Mouse (Mus musculus): ENCODE results near the gene Cd302. TPM values are rescaled to one million over a fixed set of nuclear protein-coding genes. Genes with fewer than 3 reads are reported as not detected.
A peak's percentile ranks its signal among the peaks of the same experiment; 100 is the strongest.

The Cd302 gene
- total RNA-seq (2015) (66.5 and 80.8 TPM in 2 replicates), total RNA-seq (2017) (29.1 and 36.1 TPM in 2 replicates)

DNA sequence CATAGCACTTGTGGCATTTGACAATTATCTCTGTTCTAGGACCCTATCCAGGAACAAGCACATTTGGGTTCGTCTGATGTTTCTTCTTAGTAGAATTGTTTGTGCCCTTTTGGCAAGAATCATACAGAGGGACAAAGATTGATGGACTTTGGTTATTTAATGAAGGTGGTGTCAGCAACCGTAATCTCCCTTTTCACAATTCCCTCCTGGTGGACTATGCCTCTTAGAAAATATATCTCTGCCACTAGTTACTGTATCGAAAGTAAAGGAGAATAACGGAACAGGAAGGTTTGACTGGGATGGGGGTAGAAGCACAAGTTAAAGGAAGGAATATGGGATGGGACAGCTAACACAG lies at the start of gene Cd302:
Gene Cd302 (minus strand): TSS at position 22 of the 355 bp plus-strand sequence.
- ATAC-seq (ENCODE audit: poor library complexity, severe bottlenecking) = no peak

DNA sequence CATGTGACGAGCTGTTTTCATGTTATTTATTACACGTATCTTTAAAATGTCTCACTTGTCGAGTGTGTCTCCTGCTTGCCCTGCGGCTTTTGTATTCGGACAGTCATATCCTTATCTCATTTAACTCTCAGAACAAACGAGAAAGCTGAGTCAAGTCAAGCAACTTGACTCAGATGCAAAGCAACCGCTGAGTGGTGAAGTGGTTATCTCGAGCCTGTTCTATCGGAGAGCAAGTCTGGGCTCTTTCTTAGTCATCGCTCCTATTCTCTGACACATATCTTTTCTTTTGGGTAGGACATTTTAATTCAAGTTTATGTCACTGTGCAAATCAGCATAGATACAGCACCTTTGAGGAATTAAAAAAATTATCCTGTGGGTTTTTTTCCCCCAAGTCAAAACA lies 44.4 kb upstream of the Cd302 start:
- no peak for ATAC-seq (ENCODE audit: poor library complexity, severe bottlenecking)

DNA sequence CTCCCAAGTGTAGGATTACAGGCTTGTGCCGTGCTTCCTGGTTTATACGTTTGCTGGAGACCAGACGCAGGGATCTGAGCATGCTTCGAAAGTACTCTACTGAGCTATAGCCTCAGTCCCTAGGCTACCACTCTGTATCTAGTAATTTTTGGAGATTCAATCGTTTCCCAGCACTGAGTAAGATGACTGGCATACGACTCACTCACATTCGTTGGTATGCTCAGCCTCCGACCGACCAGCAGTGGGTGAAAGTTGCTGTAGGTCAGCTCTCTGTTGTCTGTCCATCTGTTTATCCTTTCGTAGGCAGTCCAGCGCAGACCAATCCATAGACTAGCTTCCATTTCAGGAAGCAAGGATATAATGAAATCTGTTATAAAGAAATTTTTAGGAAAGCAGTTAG lies 43.3 kb upstream of the Cd302 start:
- ATAC-seq (ENCODE audit: poor library complexity, severe bottlenecking) = no peak

DNA sequence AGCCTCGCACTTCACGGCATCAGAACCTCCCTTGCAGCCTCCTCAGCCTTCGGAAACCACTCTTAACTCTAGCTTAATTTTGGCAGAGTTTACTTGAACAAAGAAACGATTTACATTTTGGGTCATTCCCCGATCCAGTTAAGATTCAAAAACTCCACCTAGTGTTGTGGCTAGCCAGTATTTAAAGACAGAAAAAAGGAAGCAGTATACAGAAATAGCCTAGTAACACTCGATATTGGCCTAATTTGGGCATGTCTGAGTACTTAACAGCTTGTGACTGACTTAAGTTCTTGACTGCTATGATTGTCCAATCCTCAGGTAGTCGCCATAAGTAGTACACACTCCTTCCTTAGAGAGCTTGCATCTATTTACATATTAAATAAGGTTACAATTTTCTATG lies 42.7 kb upstream of the Cd302 start:
- no peak for ATAC-seq (ENCODE audit: poor library complexity, severe bottlenecking)

DNA sequence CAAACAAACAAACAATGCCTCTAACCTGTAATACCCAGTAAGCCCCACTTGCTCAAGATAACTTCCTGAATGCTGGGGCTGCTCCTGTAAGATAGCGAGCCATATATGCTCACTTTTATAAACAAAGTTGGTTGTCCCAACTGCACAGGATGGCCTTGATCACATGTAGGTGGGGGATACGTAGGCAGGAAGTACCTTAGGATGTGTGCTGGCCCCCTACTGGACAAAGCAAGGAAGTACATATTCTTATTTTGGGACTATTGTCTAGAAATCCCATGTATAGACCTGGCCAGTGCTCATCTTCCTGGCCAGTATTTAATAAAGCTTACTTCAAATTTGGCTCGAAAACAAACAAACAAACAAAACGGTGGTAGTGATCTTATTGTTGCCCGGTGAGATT lies 39.1 kb upstream of the Cd302 start:
- ATAC-seq (ENCODE audit: poor library complexity, severe bottlenecking) = peak; percentile 72

DNA sequence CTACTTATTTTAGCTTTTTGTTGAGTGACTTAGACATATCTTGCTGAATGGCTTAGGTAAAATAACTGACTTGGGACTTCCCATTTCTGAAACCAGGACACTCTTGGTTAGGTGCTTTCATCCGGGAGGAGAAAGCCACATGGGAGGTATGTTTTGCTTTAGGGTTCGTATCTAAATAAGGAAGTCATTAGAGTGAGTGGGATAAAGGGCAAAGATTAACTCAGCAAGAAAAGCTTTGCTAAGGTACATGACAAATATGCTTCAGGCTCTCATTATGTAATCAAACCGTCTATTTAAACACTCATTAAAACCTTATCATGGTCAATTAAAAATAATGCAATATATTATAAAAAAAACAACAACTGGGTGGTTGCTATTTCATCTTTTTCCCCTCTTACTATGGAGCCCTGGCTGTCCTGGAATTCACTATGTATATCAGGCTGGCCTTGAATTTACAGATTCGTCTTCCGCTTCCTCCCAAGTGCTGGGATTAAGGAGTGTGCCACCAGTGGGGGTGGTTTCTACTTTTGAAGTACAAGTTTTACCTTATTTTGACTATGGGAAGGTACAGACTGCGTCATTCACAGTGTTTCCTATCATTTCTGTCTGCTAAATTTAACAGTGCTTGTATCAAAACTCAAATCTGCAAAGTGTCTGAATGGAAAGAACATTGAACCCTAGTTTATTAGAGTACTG lies 37.9 kb upstream of the Cd302 start:
- no peak for ATAC-seq (ENCODE audit: poor library complexity, severe bottlenecking)

DNA sequence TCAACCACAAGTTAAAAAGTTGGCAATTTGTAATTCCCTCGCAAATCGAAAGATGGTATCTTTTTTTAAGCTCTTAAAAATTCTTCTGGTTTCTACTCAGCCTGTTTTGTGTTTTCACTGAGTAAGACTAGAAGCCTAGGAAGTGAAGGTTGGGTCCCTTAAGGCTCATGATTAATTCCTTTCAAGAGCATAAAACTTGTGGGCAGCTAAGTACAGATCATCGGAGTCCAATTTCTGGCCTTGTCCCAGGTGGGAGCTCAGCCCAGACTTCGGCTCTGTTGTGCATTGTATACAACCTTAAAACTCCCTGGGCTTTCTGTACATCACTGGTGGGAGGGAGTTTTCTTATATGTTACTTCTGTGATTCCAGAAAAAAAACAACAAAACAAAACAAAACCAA lies 19.5 kb upstream of the Cd302 start:
- ATAC-seq (ENCODE audit: poor library complexity, severe bottlenecking) = no peak

DNA sequence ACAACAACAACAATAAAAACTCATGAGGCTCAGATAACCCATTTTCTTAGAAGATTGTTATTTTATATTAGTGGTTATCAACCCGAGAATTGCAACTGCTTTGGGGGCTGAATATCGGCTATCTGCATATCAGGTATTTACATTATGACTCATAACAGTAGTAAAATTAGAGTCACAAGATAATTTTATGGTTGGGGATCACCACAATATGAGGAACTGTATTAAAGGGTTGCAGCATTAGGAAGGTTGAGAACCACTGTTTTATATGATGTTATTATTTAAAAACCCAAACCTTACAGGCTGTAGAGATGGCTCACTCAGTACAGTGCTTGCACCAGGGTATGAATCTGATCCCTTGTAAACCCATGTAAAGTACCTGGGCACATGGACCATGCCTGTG lies 15.0 kb upstream of the Cd302 start:
- ATAC-seq (ENCODE audit: poor library complexity, severe bottlenecking) = no peak

DNA sequence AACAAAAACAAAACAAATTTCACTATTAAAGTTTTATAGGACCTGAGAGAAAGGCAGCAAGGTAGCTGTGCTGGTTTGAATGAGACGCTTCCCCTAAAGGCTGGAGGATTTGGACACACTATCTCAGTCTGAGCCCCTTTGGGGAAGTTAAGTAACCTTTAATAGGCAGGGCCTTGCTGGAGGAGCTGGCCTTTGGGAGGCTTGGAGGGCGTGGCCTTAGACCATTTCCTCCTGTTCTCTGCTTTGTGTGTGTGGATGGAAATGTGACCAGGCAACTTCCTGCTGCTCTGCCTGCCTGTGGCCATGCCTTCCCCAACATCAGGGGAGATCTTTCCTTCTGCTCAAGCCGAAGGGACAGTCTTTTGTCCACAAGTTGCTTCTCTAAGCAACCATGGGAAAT lies 14.0 kb upstream of the Cd302 start:
- peak; percentile 100 for ATAC-seq (ENCODE audit: poor library complexity, severe bottlenecking)

DNA sequence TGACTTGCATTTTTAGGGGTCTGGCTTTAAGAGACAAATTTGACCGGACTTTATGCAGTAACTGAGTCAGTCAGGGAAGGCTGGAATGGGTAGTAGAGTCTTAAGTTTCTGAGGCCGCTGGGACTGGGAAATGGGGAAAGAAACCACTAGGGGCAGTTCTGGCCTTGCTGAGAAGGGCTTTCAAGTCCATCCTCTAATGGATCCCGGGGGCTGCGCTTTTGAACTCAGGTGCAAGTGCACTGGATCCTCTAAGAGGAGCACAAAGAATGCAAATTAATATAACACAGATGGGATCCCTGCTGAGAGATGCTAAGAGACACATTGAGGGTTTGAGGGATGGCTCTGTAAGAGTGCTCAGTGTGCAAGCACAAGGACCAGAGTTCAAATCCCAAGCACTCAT lies 7.1 kb upstream of the Cd302 start:
- no peak for ATAC-seq (ENCODE audit: poor library complexity, severe bottlenecking)

DNA sequence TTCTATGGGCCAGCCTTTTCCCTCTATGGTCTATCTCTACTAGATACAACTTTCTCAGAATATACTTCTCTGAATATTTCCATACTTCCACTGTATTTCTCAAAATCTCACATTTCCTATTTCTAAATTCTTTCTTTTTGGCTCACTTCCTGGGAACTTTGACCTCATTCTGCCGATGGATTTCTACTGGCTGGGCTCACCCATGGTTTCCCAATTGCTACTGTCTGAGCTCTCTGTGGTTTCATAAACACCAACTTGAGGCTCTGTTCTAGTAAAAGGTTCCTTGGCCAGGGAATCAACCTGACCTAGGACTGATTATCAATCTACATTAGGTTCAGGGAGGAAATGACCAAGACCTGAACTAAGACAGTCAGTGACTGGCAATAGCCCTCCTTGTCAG lies 5.2 kb upstream of the Cd302 start:
- 0 out of 2 replicates have a peak, but pooled peaks have one; percentile 21 for ATAC-seq (ENCODE audit: poor library complexity, severe bottlenecking)

DNA sequence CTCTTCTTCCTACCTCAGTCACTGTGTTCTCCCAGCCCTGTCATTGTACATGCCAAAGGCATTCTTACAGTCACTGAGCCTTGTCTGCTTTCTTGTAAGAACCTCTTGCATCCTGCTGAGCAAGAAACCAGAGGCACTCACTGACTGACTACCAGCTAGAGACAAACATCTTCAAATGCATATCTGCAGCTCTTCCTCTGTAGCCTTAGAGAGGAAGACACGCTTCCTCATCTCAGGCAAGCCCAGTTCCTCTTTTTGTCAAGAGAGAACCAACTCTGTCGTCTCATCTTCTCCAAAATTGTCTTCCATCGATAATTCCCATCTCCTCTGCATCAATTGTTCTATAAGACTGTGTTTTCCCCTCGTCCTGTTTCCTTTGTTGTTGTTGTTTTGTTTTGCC lies 4.3 kb upstream of the Cd302 start:
- peak; percentile 82 for ATAC-seq (ENCODE audit: poor library complexity, severe bottlenecking)

DNA sequence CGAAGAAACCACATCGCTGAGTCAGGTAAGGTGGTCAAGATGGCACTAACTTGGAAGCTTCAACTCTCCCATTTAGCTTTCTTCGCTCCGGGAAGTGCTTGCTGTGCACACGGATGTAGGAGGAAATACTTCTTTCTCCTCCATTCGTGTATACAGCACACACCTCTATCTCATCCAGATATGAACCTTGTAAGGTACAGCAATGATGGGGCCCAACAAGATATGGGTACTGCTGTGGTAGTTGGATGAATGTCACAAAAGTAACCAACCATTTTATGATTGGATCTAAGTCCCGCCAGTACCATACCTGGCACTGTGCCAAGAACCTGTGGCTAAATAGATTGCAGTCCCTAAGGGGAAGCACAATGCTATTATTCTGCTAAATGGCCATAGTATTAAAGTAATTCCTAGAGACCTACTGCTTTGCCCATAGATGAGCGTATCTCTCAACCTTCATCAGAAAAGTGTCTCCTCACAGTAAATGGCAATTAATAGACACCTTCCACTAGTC lies 874 bp upstream of the Cd302 start:
- ATAC-seq (ENCODE audit: poor library complexity, severe bottlenecking) = no peak

DNA sequence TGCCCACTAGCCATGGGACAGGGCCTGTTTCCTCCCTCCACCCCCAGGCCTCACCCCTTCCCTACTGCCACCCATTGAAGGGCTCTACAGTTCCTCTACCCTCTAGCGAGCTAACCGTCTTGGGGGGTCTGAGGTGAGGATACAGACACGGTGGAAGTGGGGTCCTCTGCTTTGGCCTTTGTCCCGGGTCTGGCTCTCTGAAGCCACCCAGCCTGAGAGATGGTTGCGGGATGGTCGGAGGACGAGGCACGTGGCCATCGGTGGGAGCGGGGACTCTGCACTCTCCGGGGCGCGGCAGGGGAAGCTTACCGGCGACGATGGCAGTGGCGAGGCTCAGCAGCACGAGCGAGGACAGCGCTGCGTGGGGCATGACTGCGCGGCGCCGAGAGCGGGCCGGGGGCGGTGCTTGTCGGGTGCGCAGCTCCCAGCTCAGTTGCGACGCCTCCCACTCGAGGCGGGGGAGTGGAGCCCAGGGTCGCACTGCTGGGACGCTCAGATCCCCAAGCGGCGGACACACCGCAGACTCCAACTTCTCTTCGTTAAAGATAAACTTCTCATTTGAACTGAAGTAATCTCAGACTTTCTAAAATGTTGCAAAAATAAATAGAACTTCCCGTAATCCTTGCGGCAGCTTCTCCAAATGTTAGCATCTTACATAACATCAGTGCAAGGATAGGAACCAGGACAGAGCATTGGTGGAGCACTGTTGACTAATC lies 379 bp downstream of the Cd302 start:
- peak; percentile 64 for ATAC-seq (ENCODE audit: poor library complexity, severe bottlenecking)

DNA sequence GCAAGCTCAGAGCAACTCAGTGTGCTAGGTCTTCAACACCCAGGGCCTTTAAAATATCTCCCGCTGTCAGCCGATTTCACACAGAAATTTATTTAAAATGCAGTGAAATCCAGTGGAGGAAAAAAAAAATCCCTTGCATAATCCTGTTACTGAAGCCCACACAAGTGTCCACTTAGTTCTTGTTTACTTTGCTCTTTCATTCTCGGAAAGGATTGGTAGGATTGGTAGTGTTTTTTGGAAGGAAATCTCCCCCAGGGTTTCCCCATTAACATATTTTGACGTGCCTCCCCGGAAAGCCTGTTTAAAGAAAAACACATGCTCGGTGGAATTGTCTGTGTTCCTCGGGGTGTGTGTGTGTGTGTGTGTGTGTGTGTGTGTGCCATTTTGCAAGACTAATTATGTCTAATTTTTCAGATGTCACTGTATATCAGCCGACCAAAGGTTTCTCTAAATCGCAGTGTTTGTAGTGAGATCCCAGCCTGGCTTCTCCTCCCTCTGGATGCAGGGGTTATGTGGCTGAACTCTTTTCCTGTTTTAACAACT lies 1.0 kb downstream of the Cd302 start:
- ATAC-seq (ENCODE audit: poor library complexity, severe bottlenecking) = no peak

DNA sequence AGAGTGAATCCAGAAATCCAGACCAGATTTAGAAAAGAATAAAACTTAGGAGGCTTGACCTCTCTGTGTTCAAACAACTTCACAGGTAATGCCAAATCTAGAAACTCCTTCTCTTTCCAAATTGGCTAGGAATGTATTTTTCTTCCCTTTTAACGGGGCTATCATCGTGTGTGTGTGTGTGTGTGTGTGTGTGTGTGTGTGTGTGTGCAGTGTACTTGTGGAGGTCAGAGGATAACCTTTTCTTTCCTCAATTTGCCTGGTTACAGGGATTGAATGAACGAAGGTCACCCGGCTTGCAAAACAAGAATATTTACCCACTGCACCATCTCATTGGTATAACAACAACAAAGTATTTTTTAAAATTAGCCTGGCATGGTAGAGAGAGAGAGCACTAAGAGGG lies 1.7 kb downstream of the Cd302 start:
- no peak for ATAC-seq (ENCODE audit: poor library complexity, severe bottlenecking)

DNA sequence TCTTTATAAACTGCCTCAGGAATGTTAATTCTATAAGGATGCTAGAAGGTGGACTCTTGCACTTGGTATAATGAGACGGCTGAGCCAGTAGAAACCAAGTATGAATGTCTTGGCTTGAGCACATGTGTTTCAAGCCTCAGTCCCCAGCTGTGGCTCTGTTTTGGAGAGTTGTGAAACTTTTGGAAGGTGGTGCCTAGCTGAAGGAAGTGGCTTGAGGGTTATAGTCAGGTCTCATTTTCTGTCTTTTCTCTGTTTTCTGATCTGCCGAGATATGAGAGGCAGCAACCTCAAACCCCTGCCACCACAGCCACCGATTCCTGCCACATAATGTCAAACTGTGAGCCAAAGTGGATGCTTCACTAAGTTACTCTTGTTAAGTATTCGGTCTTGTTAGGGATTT lies 5.7 kb downstream of the Cd302 start:
- ATAC-seq (ENCODE audit: poor library complexity, severe bottlenecking) = peak; percentile 68

DNA sequence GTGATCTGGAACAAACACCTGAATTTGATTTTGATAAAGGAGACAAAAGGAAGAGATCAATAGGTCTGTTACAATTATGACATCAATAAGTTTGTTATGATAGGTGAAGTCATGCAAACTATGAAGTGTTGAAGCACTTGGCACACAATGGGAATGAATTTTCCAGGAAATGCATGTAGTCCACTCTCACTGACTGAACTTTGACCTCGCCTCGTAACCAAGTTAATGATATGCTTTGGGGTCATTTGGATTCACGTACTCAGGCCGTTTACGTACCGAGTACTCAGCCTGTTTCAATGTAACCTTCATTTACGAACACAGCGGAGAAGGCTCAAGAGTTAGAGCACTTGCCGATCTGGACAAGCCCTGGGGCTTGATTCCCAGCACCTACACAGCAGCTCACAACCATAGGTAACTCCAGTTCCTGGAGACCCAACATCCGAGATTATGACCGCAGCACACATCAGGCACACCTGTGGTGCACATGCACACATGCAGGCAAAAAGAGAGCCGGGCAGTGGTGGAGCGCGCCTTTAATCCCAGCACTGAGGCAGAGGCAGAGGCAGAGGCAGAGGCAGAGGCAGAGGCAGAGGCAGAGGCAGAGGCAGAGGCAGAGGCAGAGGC lies 14.3 kb downstream of the Cd302 start:
- ATAC-seq (ENCODE audit: poor library complexity, severe bottlenecking) = no peak

DNA sequence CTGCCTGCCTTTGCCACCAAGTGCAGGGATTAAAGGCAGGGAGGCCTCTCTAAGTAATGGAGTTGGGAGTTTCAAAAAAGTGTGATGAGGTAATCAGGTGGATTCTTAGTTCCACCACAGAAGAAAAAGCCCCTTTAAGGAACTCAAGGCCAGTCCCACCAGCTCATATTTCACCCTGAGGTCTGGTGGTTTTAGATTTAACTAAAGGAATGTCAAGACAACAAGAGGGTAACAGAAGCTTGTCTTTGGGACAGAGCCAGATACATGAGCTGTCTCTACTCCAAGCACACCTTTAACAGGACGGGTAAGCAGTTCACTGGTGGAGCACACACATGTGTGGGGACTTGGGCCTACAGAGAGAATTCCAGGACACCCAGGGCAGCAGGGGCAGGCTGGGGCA lies 16.7 kb downstream of the Cd302 start:
- ATAC-seq (ENCODE audit: poor library complexity, severe bottlenecking) = no peak

DNA sequence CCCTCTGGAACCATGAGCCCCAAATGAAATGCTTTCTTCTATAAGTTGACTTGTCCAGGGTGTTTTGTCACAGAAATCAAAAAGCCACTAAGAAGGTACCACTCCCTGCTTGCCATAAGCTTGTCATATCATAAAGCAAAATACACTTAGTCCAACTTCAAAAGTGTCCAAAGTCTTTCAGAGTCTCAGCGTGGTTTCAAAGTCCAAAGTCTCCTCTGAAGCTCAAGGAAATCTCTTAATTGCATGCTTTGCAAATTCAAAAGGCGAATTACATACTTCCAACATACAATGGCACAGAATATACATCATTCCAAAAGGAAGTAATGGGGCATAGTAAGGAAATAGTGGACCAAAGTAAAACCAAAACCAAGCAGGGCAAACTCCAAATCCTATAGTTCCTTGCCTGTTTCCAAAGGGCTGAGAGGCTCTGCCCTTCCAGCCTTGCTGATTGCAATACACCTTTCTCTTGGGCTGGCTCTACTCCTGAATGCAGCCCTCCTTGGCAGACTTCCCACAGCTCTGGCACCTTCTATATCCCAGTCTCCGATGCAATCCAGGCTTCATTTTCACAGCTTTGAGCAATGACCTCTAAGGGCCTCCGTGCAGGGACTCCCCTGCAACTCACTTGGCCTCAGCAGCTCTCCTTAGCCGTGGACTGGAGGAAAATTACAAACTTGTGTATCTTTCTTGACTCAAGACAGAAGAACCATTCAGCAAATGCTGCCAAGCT lies 23.5 kb downstream of the Cd302 start:
- ATAC-seq (ENCODE audit: poor library complexity, severe bottlenecking) = no peak

DNA sequence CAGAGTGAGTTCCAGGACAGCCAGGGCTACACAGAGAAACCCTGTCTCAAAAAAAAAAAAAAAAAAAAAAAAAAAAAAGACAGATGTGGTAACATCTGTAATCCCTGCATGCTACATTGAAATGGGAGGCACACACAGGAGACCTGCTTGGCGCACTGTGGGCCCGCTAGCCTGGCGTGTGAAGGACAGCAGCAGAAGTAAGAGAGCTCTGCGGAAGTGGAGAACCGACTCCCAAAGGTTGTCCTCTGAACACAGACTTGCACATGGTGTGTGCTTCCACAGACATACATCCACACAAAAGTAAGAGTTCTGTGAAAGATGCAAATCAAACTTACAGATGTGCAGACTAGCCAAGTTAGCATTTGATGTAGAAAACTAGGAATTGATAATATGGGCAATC lies 25.1 kb downstream of the Cd302 start:
- ATAC-seq (ENCODE audit: poor library complexity, severe bottlenecking) = no peak
